Mouse (Mus musculus): ENCODE results near the gene Samd13. TPM values are rescaled to one million over a fixed set of nuclear protein-coding genes. Genes with fewer than 3 reads are reported as not detected.

Samd13 gene
- polyA plus RNA-seq, 1 experiment, result not detected

DNA sequence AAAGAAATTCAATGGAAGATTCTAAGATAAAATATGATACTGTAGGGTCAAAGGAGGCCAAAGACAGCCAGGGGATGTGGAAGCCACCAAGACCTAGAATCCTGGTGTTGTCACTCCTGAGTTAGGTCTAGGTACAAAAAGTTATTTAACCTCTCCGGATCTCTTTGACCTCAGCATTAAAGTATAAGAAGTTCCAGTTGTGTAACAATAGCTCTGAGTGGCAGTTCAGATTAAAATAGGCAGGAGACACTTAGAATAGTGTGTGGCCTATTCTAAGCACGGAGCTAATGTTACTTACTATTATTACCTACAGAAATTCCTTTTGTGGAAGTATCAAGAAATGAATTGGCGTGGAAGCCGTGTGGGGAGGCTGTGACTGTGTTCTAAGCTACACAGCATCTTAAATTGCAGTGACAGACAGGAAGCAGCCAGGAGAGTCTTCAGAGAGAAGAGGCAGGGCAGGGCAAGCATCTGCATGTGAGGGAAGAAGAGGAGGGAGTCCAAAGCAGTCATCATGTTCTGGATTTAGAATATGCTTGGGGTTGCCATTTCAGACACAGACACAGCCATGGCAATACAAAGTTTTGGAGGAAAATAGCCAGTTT is 1.8 kb upstream of the Samd13 start:
- Histone ChIP-seq H3K4me3 (no peak overlapping the region), H3K4me2 (ENCODE audit: low read depth) (no peak overlapping the region), H3K79me2 (ENCODE audit: control insufficient read depth, insufficient read depth) (no peaks in the 10 kb centered on the region), H3K36me3 (ENCODE audit: control insufficient read depth, insufficient read depth) (no peaks in the 10 kb centered on the region), H3ac (ENCODE audit: control insufficient read depth, insufficient read length) (no peak overlapping the region), H3K27me3 (ENCODE audit: control insufficient read depth, insufficient read depth, insufficient read length) (no peaks in the 10 kb centered on the region)
- TF ChIP-seq POLR2A (IDR thresholded peaks at IDR 0.05; ENCODE audit: insufficient read length, low read depth) (no peak), MYOG (IDR thresholded peaks at IDR 0.05; ENCODE audit: control insufficient read depth in 1 of 3, insufficient read depth in 1 of 3, insufficient read length in 2 of 3, low read depth in 2 of 3) (no peak), TCF3 (IDR thresholded peaks at IDR 0.05; ENCODE audit: insufficient read length, low read depth) (no peak), TCF12 (IDR thresholded peaks at IDR 0.05; ENCODE audit: insufficient read depth, poor library complexity, severe bottlenecking) (no peak), POLR2AphosphoS2 (IDR thresholded peaks at IDR 0.05; ENCODE audit: insufficient read length, low read depth) (no peak), USF1 (IDR thresholded peaks at IDR 0.05; ENCODE audit: low read depth) (no peak), E2F4 (IDR thresholded peaks at IDR 0.05; ENCODE audit: insufficient read depth) (no peak), MAX (IDR thresholded peaks at IDR 0.05; ENCODE audit: low read depth) (no peak), SRF (IDR thresholded peaks at IDR 0.05; ENCODE audit: control insufficient read depth, insufficient read length, low read depth) (no peak), CEBPB (IDR thresholded peaks at IDR 0.05; ENCODE audit: insufficient read depth, poor library complexity, severe bottlenecking) (no peak), REST (IDR thresholded peaks at IDR 0.05; ENCODE audit: insufficient read depth, insufficient read length) (no peak)

DNA sequence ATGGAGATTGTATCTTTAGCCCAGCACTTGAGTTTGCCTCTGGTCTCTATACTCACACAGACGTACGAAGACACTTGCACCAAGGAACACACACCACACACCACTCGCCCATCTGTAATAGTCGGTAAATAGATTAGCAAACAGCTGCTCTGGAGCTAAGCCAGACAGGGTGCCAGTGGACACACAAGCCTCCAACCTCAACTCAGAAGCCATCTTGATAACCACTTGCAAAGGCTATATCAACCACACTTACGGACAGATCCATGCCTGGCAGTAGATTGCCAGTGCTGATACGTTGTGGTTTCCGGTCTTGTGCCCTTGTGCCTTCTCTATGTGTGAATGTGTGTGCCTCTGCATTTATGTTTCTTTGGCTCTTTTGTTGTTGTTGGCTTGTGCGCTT is 1.0 kb upstream of the Samd13 start:
- Histone ChIP-seq H3K36me3 (ENCODE audit: control insufficient read depth, insufficient read depth) (no peaks in the 10 kb centered on the region), H3K4me3 (no peak overlapping the region), H3K79me2 (ENCODE audit: control insufficient read depth, insufficient read depth) (no peaks in the 10 kb centered on the region), H3K27me3 (ENCODE audit: control insufficient read depth, insufficient read depth, insufficient read length) (no peaks in the 10 kb centered on the region), H3ac (ENCODE audit: control insufficient read depth, insufficient read length) (no peak overlapping the region), H3K4me2 (ENCODE audit: low read depth) (no peak overlapping the region)
- TF ChIP-seq MYOG (IDR thresholded peaks at IDR 0.05; ENCODE audit: control insufficient read depth in 1 of 3, insufficient read depth in 1 of 3, insufficient read length in 2 of 3, low read depth in 2 of 3) (peak in 2 of 3 experiments; percentile 6 to 13), MYOD1 (IDR thresholded peaks at IDR 0.05; ENCODE audit: control insufficient read depth in 1 of 3, insufficient read length in 2 of 3, low read depth in 2 of 3) (peak in 1 of 3 experiments; percentile 15), POLR2AphosphoS2 (IDR thresholded peaks at IDR 0.05; ENCODE audit: insufficient read length, low read depth) (no peak), POLR2A (IDR thresholded peaks at IDR 0.05; ENCODE audit: insufficient read length, low read depth) (no peak)

DNA sequence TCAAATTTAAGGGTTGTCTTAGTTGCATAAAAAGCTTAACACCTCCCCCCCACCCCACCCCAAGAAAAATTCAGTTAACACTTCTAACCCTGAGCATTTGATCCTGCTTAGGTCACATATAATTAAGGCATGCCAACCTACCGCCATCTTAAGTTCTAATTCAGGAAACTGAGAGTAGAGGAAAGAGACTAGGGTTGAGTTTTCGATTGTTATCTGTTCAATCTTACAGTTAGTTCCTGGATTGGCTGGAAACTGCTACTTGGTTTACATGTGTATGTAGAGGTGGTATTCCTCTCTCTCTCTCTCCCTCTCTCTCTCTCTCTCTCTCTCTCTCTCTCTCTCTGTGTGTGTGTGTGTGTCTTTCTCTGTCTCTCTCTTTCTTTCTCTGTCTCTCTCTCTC is 2.3 kb downstream of the Samd13 start:
- TF ChIP-seq CEBPB (IDR thresholded peaks at IDR 0.05; ENCODE audit: insufficient read depth, poor library complexity, severe bottlenecking), result no peak
- no peak for TF ChIP-seq TCF12 (IDR thresholded peaks at IDR 0.05; ENCODE audit: insufficient read depth, poor library complexity, severe bottlenecking)
- TF ChIP-seq REST (IDR thresholded peaks at IDR 0.05; ENCODE audit: insufficient read depth, insufficient read length), result no peak
- TF ChIP-seq USF1 (IDR thresholded peaks at IDR 0.05; ENCODE audit: low read depth), result no peak
- no peak for TF ChIP-seq MYOD1 (IDR thresholded peaks at IDR 0.05; ENCODE audit: control insufficient read depth in 1 of 3, insufficient read length in 2 of 3, low read depth in 2 of 3)
- TF ChIP-seq E2F4 (IDR thresholded peaks at IDR 0.05; ENCODE audit: insufficient read depth), result no peak
- no peak for TF ChIP-seq POLR2AphosphoS2 (IDR thresholded peaks at IDR 0.05; ENCODE audit: insufficient read length, low read depth)
- TF ChIP-seq MYOG (IDR thresholded peaks at IDR 0.05; ENCODE audit: control insufficient read depth in 1 of 3, insufficient read depth in 1 of 3, insufficient read length in 2 of 3, low read depth in 2 of 3), result no peak
- Histone ChIP-seq H3K4me3 (peak overlapping the region; percentile 24), H3K27me3 (ENCODE audit: control insufficient read depth, insufficient read depth, insufficient read length) (no peaks in the 10 kb centered on the region), H3K79me2 (ENCODE audit: control insufficient read depth, insufficient read depth) (no peaks in the 10 kb centered on the region), H3K4me2 (ENCODE audit: low read depth) (peak overlapping the region; percentile 85), H3ac (ENCODE audit: control insufficient read depth, insufficient read length) (no peak overlapping the region), H3K36me3 (ENCODE audit: control insufficient read depth, insufficient read depth) (no peaks in the 10 kb centered on the region)

DNA sequence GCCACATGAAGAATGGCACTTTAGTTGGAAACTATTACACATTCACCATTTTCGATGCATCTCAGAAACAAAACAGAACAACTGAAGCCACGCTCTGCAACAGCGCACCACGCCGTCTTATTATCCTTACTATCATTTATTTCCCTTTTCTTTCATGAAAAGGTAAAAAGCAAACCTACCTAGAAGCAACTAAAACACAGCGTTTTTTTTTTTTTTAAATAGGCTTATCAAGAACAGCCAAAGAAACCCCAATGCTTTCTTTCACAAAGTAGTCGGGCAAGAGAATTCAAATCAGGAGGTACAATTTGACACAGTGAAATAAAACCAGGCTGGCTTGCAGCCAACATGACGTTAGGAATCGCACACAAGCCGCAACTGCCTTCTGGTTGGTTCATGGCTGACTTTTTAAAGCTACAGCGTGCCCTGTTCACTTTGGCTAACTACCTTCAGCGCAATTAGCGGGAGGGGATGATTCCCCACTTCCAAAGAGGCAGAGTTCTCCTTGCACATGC is 3.2 kb downstream of the Samd13 start:
- Histone ChIP-seq H3K27me3 (ENCODE audit: control insufficient read depth, insufficient read depth, insufficient read length) (no peaks in the 10 kb centered on the region), H3K4me3 (peak overlapping the region; percentile 24), H3ac (ENCODE audit: control insufficient read depth, insufficient read length) (no peak overlapping the region), H3K4me2 (ENCODE audit: low read depth) (peak overlapping the region; percentile 85), H3K79me2 (ENCODE audit: control insufficient read depth, insufficient read depth) (no peaks in the 10 kb centered on the region), H3K36me3 (ENCODE audit: control insufficient read depth, insufficient read depth) (no peaks in the 10 kb centered on the region)
- TF ChIP-seq MYOD1 (IDR thresholded peaks at IDR 0.05; ENCODE audit: control insufficient read depth in 1 of 3, insufficient read length in 2 of 3, low read depth in 2 of 3) (no peak), TCF3 (IDR thresholded peaks at IDR 0.05; ENCODE audit: insufficient read length, low read depth) (no peak), E2F4 (IDR thresholded peaks at IDR 0.05; ENCODE audit: insufficient read depth) (no peak), SRF (IDR thresholded peaks at IDR 0.05; ENCODE audit: control insufficient read depth, insufficient read length, low read depth) (no peak), MAX (IDR thresholded peaks at IDR 0.05; ENCODE audit: low read depth) (no peak), MYOG (IDR thresholded peaks at IDR 0.05; ENCODE audit: control insufficient read depth in 1 of 3, insufficient read depth in 1 of 3, insufficient read length in 2 of 3, low read depth in 2 of 3) (no peak), POLR2AphosphoS2 (IDR thresholded peaks at IDR 0.05; ENCODE audit: insufficient read length, low read depth) (no peak), POLR2A (IDR thresholded peaks at IDR 0.05; ENCODE audit: insufficient read length, low read depth) (no peak), CEBPB (IDR thresholded peaks at IDR 0.05; ENCODE audit: insufficient read depth, poor library complexity, severe bottlenecking) (no peak), USF1 (IDR thresholded peaks at IDR 0.05; ENCODE audit: low read depth) (no peak), REST (IDR thresholded peaks at IDR 0.05; ENCODE audit: insufficient read depth, insufficient read length) (no peak)

DNA sequence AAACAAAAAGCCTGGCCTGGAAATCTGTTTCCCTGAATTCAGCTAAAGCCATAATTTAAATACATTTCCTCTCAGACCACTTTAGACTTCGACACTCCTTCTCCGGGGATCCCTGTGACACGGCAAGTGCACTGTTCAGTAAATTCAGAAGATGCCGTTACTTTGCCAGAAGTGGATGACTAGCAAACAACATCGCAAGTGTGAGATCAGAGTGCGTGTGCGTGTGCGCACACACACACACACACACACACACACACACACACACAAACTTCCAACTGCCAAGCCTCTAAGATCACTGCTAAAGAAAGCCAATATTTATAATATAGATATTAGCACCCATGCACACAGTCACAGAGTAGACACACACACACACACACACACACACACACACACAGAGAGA is 3.7 kb downstream of the Samd13 start:
- Histone ChIP-seq H3K79me2 (ENCODE audit: control insufficient read depth, insufficient read depth) (no peaks in the 10 kb centered on the region), H3K4me2 (ENCODE audit: low read depth) (peak overlapping the region; percentile 85), H3K27me3 (ENCODE audit: control insufficient read depth, insufficient read depth, insufficient read length) (no peaks in the 10 kb centered on the region), H3K4me3 (peak overlapping the region; percentile 24), H3ac (ENCODE audit: control insufficient read depth, insufficient read length) (no peak overlapping the region), H3K36me3 (ENCODE audit: control insufficient read depth, insufficient read depth) (no peaks in the 10 kb centered on the region)
- TF ChIP-seq POLR2AphosphoS2 (IDR thresholded peaks at IDR 0.05; ENCODE audit: insufficient read length, low read depth) (no peak), TCF3 (IDR thresholded peaks at IDR 0.05; ENCODE audit: insufficient read length, low read depth) (no peak), CEBPB (IDR thresholded peaks at IDR 0.05; ENCODE audit: insufficient read depth, poor library complexity, severe bottlenecking) (no peak), MAX (IDR thresholded peaks at IDR 0.05; ENCODE audit: low read depth) (no peak), E2F4 (IDR thresholded peaks at IDR 0.05; ENCODE audit: insufficient read depth) (no peak)

Measured in myocyte (in vitro differentiated cells).